Mouse (Mus musculus) CH12.LX (cell line): Measurements from ENCODE around the gene Dnajc1. TPM values are rescaled to one million over a fixed set of nuclear protein-coding genes. Genes with fewer than 3 reads are reported as not detected.

ENCODE experiments used
- DNase-seq: peaks from one replicate; pipeline ENCODE4 v3.0.0-alpha.2; 2013; ENCODE audit errors: extremely low read depth
- H3K27ac ChIP-seq: 2 replicates; pipeline ENCODE4 v1.5.1; 2012; ENCODE audit warnings: low read depth, mild to moderate bottlenecking, control low read depth, moderate library complexity; ENCODE audit not compliant: insufficient read depth
- H3K27me3 ChIP-seq: replicated peaks from 2 replicates; pipeline ENCODE3; 2012; ENCODE audit warnings: inconsistent platforms
- H3K36me3 ChIP-seq, 2 experiments: replicated peaks in 1 of 2; 2 replicates each; pipeline versions ENCODE3 to v1.6.1; 2012; ENCODE audit warnings: inconsistent platforms in 1 of 2, low read length in 1 of 2, mild to moderate bottlenecking in 1 of 2, mixed read lengths in 1 of 2, moderate library complexity in 1 of 2; ENCODE audit not compliant: control insufficient read depth in 1 of 2, insufficient read depth in 1 of 2
- H3K4me1 ChIP-seq, 2 experiments: 2 replicates each; pipeline ENCODE4 v1.6.1; 2012; ENCODE audit warnings: inconsistent platforms in 1 of 2, moderate library complexity in 1 of 2; ENCODE audit not compliant: insufficient read depth in 2 of 2, control insufficient read depth in 1 of 2
- H3K4me2 ChIP-seq: 2 replicates; pipeline ENCODE4 v1.6.1; 2012; ENCODE audit warnings: low read depth, mild to moderate bottlenecking, control low read depth; ENCODE audit not compliant: poor library complexity, insufficient read depth, severe bottlenecking
- H3K4me3 ChIP-seq, 3 experiments: fragments of 150-350 bp in 1 of 3; sonication (generic) in 1 of 3; replicated peaks in 1 of 3; 2 replicates each; pipeline versions ENCODE3 to v1.5.1; 2011 to 2012; ENCODE audit warnings: low read depth in 2 of 3, low read length in 2 of 3, mild to moderate bottlenecking in 2 of 3, moderate library complexity in 2 of 3, control low read depth in 1 of 3, improper control_type of control experiment in 1 of 3, inconsistent platforms in 1 of 3, mixed read lengths in 1 of 3; ENCODE audit not compliant: poor library complexity in 1 of 3
- H3K79me2 ChIP-seq: replicated peaks from 2 replicates; pipeline ENCODE4 v1.6.1; 2012; ENCODE audit warnings: mild to moderate bottlenecking, moderate library complexity; ENCODE audit not compliant: control insufficient read depth, poor library complexity, insufficient read depth, severe bottlenecking; ENCODE audit errors: extremely low read depth
- H3K9ac ChIP-seq: 2 replicates; pipeline ENCODE4 v1.6.1; 2012; ENCODE audit warnings: low read depth, mild to moderate bottlenecking, control low read depth, moderate library complexity; ENCODE audit not compliant: insufficient read depth
- H3K9me3 ChIP-seq: replicated peaks from 2 replicates; pipeline ENCODE3; 2012; ENCODE audit warnings: low read length, inconsistent platforms, mixed read lengths
- BHLHE40 ChIP-seq: IDR thresholded peaks from 2 replicates; pipeline ENCODE4 v1.6.1; 2011; ENCODE audit warnings: mild to moderate bottlenecking, low read depth, low read length, improper control_type of control experiment
- CHD2 ChIP-seq: IDR thresholded peaks from 2 replicates; pipeline ENCODE4 v1.6.1; 2011; ENCODE audit warnings: low read length, improper control_type of control experiment
- CTCF ChIP-seq, 2 experiments: IDR thresholded peaks in 1 of 2; conservative IDR thresholded peaks in 1 of 2; 2 replicates each; pipeline ENCODE4 v1.5.1; 2011 to 2012; ENCODE audit warnings: low read depth in 2 of 2, low read length in 2 of 2, improper control_type of control experiment in 1 of 2, inconsistent platforms in 1 of 2, mild to moderate bottlenecking in 1 of 2, moderate library complexity in 1 of 2
- E2F4 ChIP-seq: IDR thresholded peaks from 2 replicates; pipeline ENCODE4 v1.6.1; 2011; ENCODE audit warnings: low read depth, low read length, improper control_type of control experiment; ENCODE audit not compliant: insufficient replicate concordance
- ELF1 ChIP-seq: IDR thresholded peaks from 2 replicates; pipeline ENCODE4 v1.6.1; 2014; ENCODE audit warnings: low read depth, mild to moderate bottlenecking, inconsistent platforms, low read length, improper control_type of control experiment
- GABPA ChIP-seq: IDR thresholded peaks from 2 replicates; pipeline ENCODE4 v1.6.1; 2012; ENCODE audit warnings: low read depth, low read length, improper control_type of control experiment, inconsistent platforms; ENCODE audit not compliant: insufficient replicate concordance
- JUN ChIP-seq: IDR thresholded peaks from 2 replicates; pipeline ENCODE4 v1.6.1; 2011; ENCODE audit warnings: low read depth, mild to moderate bottlenecking, low read length, improper control_type of control experiment, moderate library complexity; ENCODE audit not compliant: insufficient read depth
- JUND ChIP-seq: conservative IDR thresholded peaks from 2 replicates; pipeline ENCODE4 v1.6.1; 2011; ENCODE audit warnings: low read depth, low read length, improper control_type of control experiment
- KAT2A ChIP-seq: IDR thresholded peaks from 2 replicates; pipeline ENCODE4 v1.6.1; 2012; ENCODE audit warnings: low read length, improper control_type of control experiment, inconsistent platforms; ENCODE audit not compliant: insufficient replicate concordance
- MAX ChIP-seq: IDR thresholded peaks from 2 replicates; pipeline ENCODE4 v1.6.1; 2011; ENCODE audit warnings: low read length, improper control_type of control experiment
- MAZ ChIP-seq: IDR thresholded peaks from 2 replicates; pipeline ENCODE4 v1.6.1; 2012; ENCODE audit warnings: low read depth, mild to moderate bottlenecking, inconsistent platforms, low read length, improper control_type of control experiment, moderate library complexity
- MEF2A ChIP-seq: IDR thresholded peaks from 2 replicates; pipeline ENCODE4 v1.6.1; 2014; ENCODE audit warnings: low read depth, mild to moderate bottlenecking, inconsistent platforms, low read length, improper control_type of control experiment, borderline replicate concordance
- MYC ChIP-seq: IDR thresholded peaks from 2 replicates; pipeline ENCODE4 v1.6.1; 2011; ENCODE audit warnings: low read depth, mild to moderate bottlenecking, improper control_type of control experiment, low read length
- NRF1 ChIP-seq: IDR thresholded peaks from 2 replicates; pipeline ENCODE4 v1.6.1; 2014; ENCODE audit warnings: low read depth, mild to moderate bottlenecking, inconsistent platforms, low read length, improper control_type of control experiment, moderate library complexity
- PAX5 ChIP-seq: IDR thresholded peaks from 2 replicates; pipeline ENCODE4 v1.6.1; 2012; ENCODE audit warnings: low read length, inconsistent platforms, mixed read lengths
- POLR2AphosphoS2 ChIP-seq: IDR thresholded peaks from 2 replicates; pipeline ENCODE4 v1.6.1; 2011; ENCODE audit warnings: low read depth, low read length, improper control_type of control experiment
- RCOR1 ChIP-seq: conservative IDR thresholded peaks from 2 replicates; pipeline ENCODE4 v1.6.1; 2012; ENCODE audit warnings: low read depth, mild to moderate bottlenecking, inconsistent platforms, low read length, improper control_type of control experiment
- SMC3 ChIP-seq: IDR thresholded peaks from 2 replicates; pipeline ENCODE4 v1.6.1; 2011; ENCODE audit warnings: low read depth, low read length, improper control_type of control experiment
- ZC3H11A ChIP-seq: IDR thresholded peaks from 2 replicates; pipeline ENCODE4 v1.6.1; 2012; ENCODE audit warnings: low read depth, mild to moderate bottlenecking, inconsistent platforms, low read length, improper control_type of control experiment
- ZNF384 ChIP-seq: IDR thresholded peaks from 2 replicates; pipeline ENCODE4 v1.6.1; 2012; ENCODE audit warnings: low read depth, low read length, improper control_type of control experiment, inconsistent platforms
- dilution Hi-C: fragments of 300-500 bp; cut with MboI; formaldehyde crosslinking; loops from 2 replicates; pipeline ENCODE4 v1.14.3; 2020; ENCODE audit warnings: low sequenced_read_pairs; ENCODE audit not compliant: extremely low pct_unique_long_range_greater_than_20kb, extremely low pct_ligation_motif_present
- in situ Hi-C: fragments of 300-500 bp; cut with MboI; formaldehyde crosslinking; loops from 3 replicates; pipeline ENCODE4 v1.14.3; 2019; ENCODE audit warnings: low sequenced_read_pairs, low pct_ligation_motif_present, low pct_unique_long_range_greater_than_20kb, mixed read lengths
- polyA plus RNA-seq: library from polyadenylated mRNA; unstranded; fragments of >175 nt; gene quantifications from 2 replicates; pipeline ENCODE4 v1.2.1, GENCODE M21; 2012; ENCODE audit warnings: low read depth; ENCODE audit not compliant: insufficient read length
- total RNA-seq, 2 experiments: library from RNA; depleted of rRNA; stranded (reverse); fragments of 300-350 nt in 1 of 2; fragments of >200 nt in 1 of 2; gene quantifications; 2 replicates each; pipeline ENCODE4 v1.2.3; 2012 to 2014

The Dnajc1 gene
- total and polyA plus RNA-seq, 3 experiments, result 13.5 to 32.9 (median 17.1) TPM

- Histone ChIP-seq H3K27me3 (no peaks in the 10 kb centered on the region), H3K9ac (no peak overlapping the region), H3K4me1 (peaks cover 0 to 5% of the 10 kb centered on the region in 2 experiments; a peak in 2 of 4 replicates), H3K27ac (no peak overlapping the region)
- DNase-seq, result no peak
- TF ChIP-seq BHLHE40 (no peak), ELF1 (no peak), JUND (no peak), MYC (no peak), E2F4 (no peak), MAZ (no peak), CHD2 (no peak), RCOR1 (no peak), MEF2A (no peak), PAX5 (no peak), SMC3 (no peak), ZNF384 (no peak), NRF1 (no peak)
- TF ChIP-seq, all 38 proteins: peak for 0
- Histone ChIP-seq H3K36me3 (peaks cover 0 to 5% of the 10 kb centered on the region in 2 experiments), H3K4me3 (no peak overlapping the region), H3K4me2 (no peak overlapping the region), H3K79me2 (no peaks in the 10 kb centered on the region), H3K9me3 (no peaks in the 10 kb centered on the region)
- in situ Hi-C loops, result no loop called here
- dilution Hi-C loops, result no loop called here
These were observed 126.9 kb downstream of the Dnajc1 start for GRCm38 (mm10) chr2:18265736-18266135.

- no peaks in the 10 kb centered on the region for H3K9me3 ChIP-seq
- dilution Hi-C loops (no loop called here), in situ Hi-C loops (no loop called here)
- no peak for DNase-seq
- no peak overlapping the region for H3K27ac ChIP-seq
- peaks cover 0 to 5% of the 10 kb centered on the region in 2 experiments; a peak in 2 of 4 replicates for H3K4me1 ChIP-seq
- H3K36me3 ChIP-seq, result peaks cover 0 to 5% of the 10 kb centered on the region in 2 experiments
- H3K27me3 ChIP-seq, result no peaks in the 10 kb centered on the region
- no peak overlapping the region for H3K4me3 ChIP-seq
- H3K9ac ChIP-seq, result no peak overlapping the region
- no peak for TF ChIP-seq ZC3H11A
- no peak for TF ChIP-seq KAT2A
- TF ChIP-seq JUND, result no peak
- no peak for TF ChIP-seq JUN
- TF ChIP-seq GABPA, result no peak
- TF ChIP-seq MAX, result no peak
- TF ChIP-seq POLR2AphosphoS2, result no peak
- peak in 1 of 2 experiments; percentile 20; a peak in 1 of 4 replicates for TF ChIP-seq CTCF (conservative IDR thresholded peaks at IDR 0.05 in 1 of 2, IDR thresholded peaks at IDR 0.05 in 1 of 2; ENCODE audit: low read depth in 2 of 2, low read length in 2 of 2)
- TF ChIP-seq MEF2A, result no peak
- no peaks in the 10 kb centered on the region for H3K79me2 ChIP-seq
- H3K4me2 ChIP-seq, result no peak overlapping the region
These were observed 128.1 kb downstream of the Dnajc1 start for GRCm38 (mm10) chr2:18264579-18264978.
